Mouse (Mus musculus) midbrain, embryonic 14.5 days (tissue): ENCODE measurements around the gene Eef1akmt1. TPM values are rescaled to one million over a fixed set of nuclear protein-coding genes. Genes with fewer than 3 reads are reported as not detected.

Source experiments
- ATAC-seq: fragments of 200-750 bp; cut with Nextera tagmentation; 2 replicates; pipeline ENCODE4 v1.8.0; 2017; ENCODE audit warnings: moderate number of reproducible peaks, moderate library complexity; ENCODE audit not compliant: low FRiP score, low TSS enrichment
- DNase-seq: peaks from one replicate; pipeline ENCODE4 v3.0.0-alpha.2; 2015
- H3K27ac ChIP-seq: fragments of 300-500 bp; sonication (generic); replicated peaks from 2 replicates; pipeline ENCODE4 v1.5.1; 2014; ENCODE audit warnings: mild to moderate bottlenecking, low read depth, low read length, moderate library complexity
- H3K27me3 ChIP-seq: fragments of 300-500 bp; sonication (generic); 2 replicates; pipeline ENCODE4 v1.6.1; 2014; ENCODE audit warnings: low read length, control low read depth, mixed read lengths; ENCODE audit not compliant: control insufficient read depth, insufficient read depth
- H3K36me3 ChIP-seq: fragments of 300-500 bp; sonication (generic); 2 replicates; pipeline ENCODE4 v1.6.1; 2014; ENCODE audit warnings: low read length, control low read depth; ENCODE audit not compliant: control insufficient read depth, insufficient read depth
- H3K4me1 ChIP-seq: fragments of 300-500 bp; sonication (generic); 2 replicates; pipeline ENCODE4 v1.6.1; 2014; ENCODE audit warnings: mild to moderate bottlenecking, antibody characterized with exemption, low read length, control low read depth; ENCODE audit not compliant: control insufficient read depth, insufficient read depth
- H3K4me2 ChIP-seq: fragments of 300-500 bp; sonication (generic); 2 replicates; pipeline ENCODE4 v1.6.1; 2014; ENCODE audit warnings: mild to moderate bottlenecking, low read length, moderate library complexity
- H3K4me3 ChIP-seq: fragments of 300-500 bp; sonication (generic); replicated peaks from 2 replicates; pipeline ENCODE4 v1.5.1; 2014; ENCODE audit warnings: low read depth, low read length
- H3K9ac ChIP-seq: fragments of 300-500 bp; sonication (generic); replicated peaks from 2 replicates; pipeline ENCODE4 v1.6.1; 2014; ENCODE audit warnings: mild to moderate bottlenecking, low read length, moderate library complexity
- H3K9me3 ChIP-seq: fragments of 300-500 bp; sonication (generic); 2 replicates; pipeline ENCODE4 v1.6.1; 2016; ENCODE audit warnings: low read length, control low read depth, mixed read lengths; ENCODE audit not compliant: control insufficient read depth
- WGBS: fragments of 180-500 bp; shearing (Covaris S2); extraction: QIAGEN DNeasy Blood & Tissue Kit; methylation state at CpG from one replicate; pipeline ENCODE4 v1.1.7; 2014; 5-methylcytosine and 5-hydroxymethylcytosine counted together
- polyA plus RNA-seq: library from polyadenylated mRNA; unstranded; fragments of >200 nt; fragmentation: Nextera tagmentation; extraction: Ambion mirVana; gene quantifications from 2 replicates; pipeline ENCODE4 v1.2.1, GENCODE M21; 2014

Gene Eef1akmt1
- polyA plus RNA-seq, 1 experiment from 2014 or later: 101 TPM

- Histone ChIP-seq H3K9ac (0 out of 2 replicates have a peak overlapping the region, but pooled peaks have one; percentile 12), H3K27me3 (no peaks in the 10 kb centered on the region; the same call in 1 of the 2 replicates), H3K36me3 (no peaks in the 10 kb centered on the region), H3K4me3 (no peak overlapping the region), H3K9me3 (no peaks in the 10 kb centered on the region), H3K4me1 (peaks cover 15% of the 10 kb centered on the region), H3K4me2 (no peak overlapping the region), H3K27ac (no peak overlapping the region)
- WGBS: 52% methylated on average over 5 of the region's 5 CpGs
- DNase-seq (no peak), ATAC-seq (no peak)
Observed at GRCm38 (mm10) chr14:57529786-57530515, 41.5 kb downstream of the Eef1akmt1 start.

DNA sequence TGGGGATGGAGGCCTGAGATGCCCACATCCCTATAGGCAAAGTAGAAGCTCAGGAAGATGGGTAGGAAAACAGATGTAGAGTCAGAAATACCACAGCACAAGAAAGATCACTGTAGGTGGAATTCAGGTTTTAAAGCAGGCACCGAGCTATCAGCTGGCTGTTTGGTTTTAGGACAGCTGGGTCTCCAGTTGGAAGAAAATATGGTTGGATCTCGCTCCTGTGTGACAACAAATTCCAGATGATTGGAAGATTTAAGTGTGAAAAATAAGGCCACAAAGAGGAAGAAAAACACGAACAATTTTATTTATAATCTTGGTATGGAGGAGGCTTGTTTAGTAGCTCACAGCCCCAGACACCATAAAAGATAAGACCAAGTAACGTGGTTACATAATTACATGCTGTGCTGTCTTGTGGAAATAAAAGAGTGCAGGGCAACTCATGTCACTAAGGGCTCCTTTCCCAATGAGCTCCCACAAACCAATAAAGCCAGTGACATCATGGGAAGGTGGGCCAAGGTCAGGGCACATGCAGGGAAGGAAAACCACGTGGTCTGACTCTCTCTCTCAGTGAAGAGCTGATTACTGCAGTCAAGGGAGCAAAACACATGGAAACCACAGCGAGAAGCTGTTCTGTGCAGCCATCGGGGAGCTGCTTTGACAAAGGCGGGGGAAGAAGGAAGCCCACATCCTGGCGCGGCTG is 42.2 kb downstream of the Eef1akmt1 start:
- DNase-seq: no peak
- H3K4me2 ChIP-seq: no peak overlapping the region
- H3K36me3 ChIP-seq: no peaks in the 10 kb centered on the region
- WGBS: 59% methylated on average over 10 of the region's 10 CpGs
- no peak overlapping the region for H3K27ac ChIP-seq
- H3K27me3 ChIP-seq: no peaks in the 10 kb centered on the region; the same call in 1 of the 2 replicates
- 0 out of 2 replicates have a peak overlapping the region, but pooled peaks have one; percentile 12 for H3K9ac ChIP-seq
- ATAC-seq: no peak
- H3K9me3 ChIP-seq: no peaks in the 10 kb centered on the region
- H3K4me1 ChIP-seq: peaks cover 10% of the 10 kb centered on the region
- no peak overlapping the region for H3K4me3 ChIP-seq

- 49% methylated on average over 2 of the region's 2 CpGs for WGBS
- no peak overlapping the region for H3K4me3 ChIP-seq
- no peaks in the 10 kb centered on the region for H3K36me3 ChIP-seq
- DNase-seq (no peak), ATAC-seq (no peak; the same call in 1 of the 2 replicates)
- H3K9ac ChIP-seq: no peak overlapping the region
- peaks cover 15% of the 10 kb centered on the region for H3K27me3 ChIP-seq
- no peak overlapping the region for H3K4me2 ChIP-seq
- 0 out of 2 replicates have a peak, but pooled peaks cover 7% of the 10 kb centered on the region for H3K4me1 ChIP-seq
- no peaks in the 10 kb centered on the region for H3K9me3 ChIP-seq
- H3K27ac ChIP-seq: no peak overlapping the region
Observed at GRCm38 (mm10) chr14:57527598-57527997, 43.8 kb downstream of the Eef1akmt1 start.

DNA sequence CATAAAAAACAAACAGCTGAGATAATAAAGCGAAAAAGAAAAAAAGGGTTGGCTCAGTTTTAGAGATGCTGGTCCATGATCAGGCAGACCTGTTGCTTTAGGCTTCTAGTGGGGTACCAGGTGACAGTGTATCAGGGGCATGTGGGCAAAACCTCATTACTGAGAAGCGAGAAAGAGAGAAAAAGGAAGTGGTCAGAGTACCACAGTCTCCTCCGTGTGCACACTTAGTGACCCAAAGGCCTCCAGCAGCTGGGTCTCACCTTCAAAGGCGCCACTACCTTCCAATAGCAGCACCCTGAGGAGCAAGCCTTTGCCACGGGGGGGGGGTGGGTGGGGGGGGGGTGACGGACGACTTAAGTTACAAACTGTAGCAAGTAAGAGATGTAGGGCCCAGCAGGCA is 44.3 kb downstream of the Eef1akmt1 start:
- ATAC-seq (no peak), DNase-seq (no peak)
- no peak overlapping the region for H3K27ac ChIP-seq
- H3K27me3 ChIP-seq: peaks cover 15% of the 10 kb centered on the region
- 0 out of 2 replicates have a peak, but pooled peaks cover 7% of the 10 kb centered on the region for H3K4me1 ChIP-seq
- no peak overlapping the region for H3K4me3 ChIP-seq
- H3K4me2 ChIP-seq: no peak overlapping the region
- no peaks in the 10 kb centered on the region for H3K36me3 ChIP-seq
- WGBS: 42% methylated on average over 7 of the region's 7 CpGs
- H3K9ac ChIP-seq: no peak overlapping the region
- H3K9me3 ChIP-seq: no peaks in the 10 kb centered on the region

- ATAC-seq (no peak), DNase-seq (no peak)
- 0 out of 2 replicates have a peak, but pooled peaks cover 7% of the 10 kb centered on the region for H3K4me1 ChIP-seq
- no peaks in the 10 kb centered on the region for H3K9me3 ChIP-seq
- H3K9ac ChIP-seq: peak overlapping the region; percentile 73
- no peak overlapping the region for H3K27ac ChIP-seq
- H3K4me3 ChIP-seq: peak overlapping the region; percentile 79
- peaks cover 15% of the 10 kb centered on the region for H3K27me3 ChIP-seq
- H3K4me2 ChIP-seq: peak overlapping the region; percentile 83
- H3K36me3 ChIP-seq: no peaks in the 10 kb centered on the region
- 60% methylated on average over 10 of the region's 10 CpGs for WGBS
Observed at GRCm38 (mm10) chr14:57526050-57526623, 45.3 kb downstream of the Eef1akmt1 start.

- H3K9ac ChIP-seq: peak overlapping the region; percentile 73
- under 1% methylated on average over 56 of the region's 60 CpGs for WGBS
- ATAC-seq (peak; percentile 69), DNase-seq (peak; percentile 75)
- peaks cover 15% of the 10 kb centered on the region for H3K27me3 ChIP-seq
- H3K4me2 ChIP-seq: peak overlapping the region; percentile 83
- peak overlapping the region; percentile 79 for H3K4me3 ChIP-seq
- H3K9me3 ChIP-seq: no peaks in the 10 kb centered on the region
- 0 out of 2 replicates have a peak, but pooled peaks cover 7% of the 10 kb centered on the region for H3K4me1 ChIP-seq
- H3K36me3 ChIP-seq: no peaks in the 10 kb centered on the region
- H3K27ac ChIP-seq: peak overlapping the region; percentile 81
Observed at GRCm38 (mm10) chr14:57525388-57526049, 45.9 kb downstream of the Eef1akmt1 start.

DNA sequence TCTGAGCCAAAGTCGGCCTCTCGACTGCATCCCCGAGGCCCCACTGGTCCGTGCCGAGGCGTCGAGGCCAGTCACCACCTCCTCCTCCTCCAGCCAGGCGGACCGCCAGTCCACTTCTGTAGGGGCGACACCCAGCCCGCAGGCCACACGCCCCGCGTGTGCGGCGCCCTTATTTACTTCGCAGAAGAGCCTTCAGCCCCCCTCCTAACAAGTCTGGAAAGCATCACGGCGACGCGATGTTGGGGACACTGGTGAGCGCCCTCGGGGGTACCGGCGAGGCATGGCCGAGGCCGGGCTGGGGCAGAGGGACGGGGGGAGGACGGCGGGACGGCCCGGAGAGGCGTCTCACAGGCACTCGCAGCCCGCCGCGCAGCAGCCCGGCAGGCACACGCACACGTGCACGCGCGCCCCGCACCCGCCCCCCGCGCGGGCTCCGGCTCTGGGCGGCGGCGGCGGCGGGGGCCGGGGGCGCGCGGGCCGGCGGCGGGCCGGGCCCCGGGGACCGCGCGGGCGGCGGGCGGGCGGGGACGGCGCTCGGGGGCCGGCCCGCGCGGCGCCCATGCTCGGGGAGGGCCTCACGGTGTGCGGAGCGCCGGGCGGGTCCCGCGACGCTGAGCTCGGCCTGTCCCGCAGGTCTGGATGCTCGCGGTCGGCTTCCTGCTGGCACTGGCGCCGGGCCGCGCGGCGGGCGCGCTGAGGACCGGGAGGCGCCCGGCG is 46.6 kb downstream of the Eef1akmt1 start, which contains the start of gene Il17d:
Gene Il17d, plus strand, starts transcription at position 107 of the 717 bp plus-strand sequence.
- H3K27ac ChIP-seq: peak within 1 kb of the TSS; percentile 81
- H3K4me2 ChIP-seq: peak within 1 kb of the TSS; percentile 83
- peak within 1 kb of the TSS; percentile 73 for H3K9ac ChIP-seq
- peak; percentile 81 for DNase-seq
- H3K9me3 ChIP-seq: no peaks in the 10 kb centered on the region
- peaks cover 15% of the 10 kb centered on the region for H3K27me3 ChIP-seq
- under 1% methylated on average over 61 of the region's 104 CpGs for WGBS
- H3K4me1 ChIP-seq: 0 out of 2 replicates have a peak, but pooled peaks cover 7% of the 10 kb centered on the region
- peak; percentile 57 for ATAC-seq
- peak within 1 kb of the TSS; percentile 79 for H3K4me3 ChIP-seq
- H3K36me3 ChIP-seq: no peaks in the 10 kb centered on the region
